Mouse (Mus musculus) limb, embryonic 11.5 days (tissue): ENCODE results near the gene Slc4a8. TPM values are rescaled to one million over a fixed set of nuclear protein-coding genes. Genes with fewer than 3 reads are reported as not detected.

Source experiments
- ATAC-seq: fragments of 200-750 bp; cut with Nextera tagmentation; 2 replicates; pipeline ENCODE4 v1.8.0; 2017; ENCODE audit warnings: low read depth; ENCODE audit not compliant: insufficient number of reproducible peaks, low FRiP score, low TSS enrichment
- DNase-seq: peaks from one replicate; pipeline ENCODE4 v3.0.0-alpha.2; 2015; ENCODE audit warnings: low spot score
- H3K27ac ChIP-seq: fragments of 300-500 bp; sonication (generic); replicated peaks from 2 replicates; pipeline ENCODE4 v1.5.1; 2014; ENCODE audit warnings: low read depth, mild to moderate bottlenecking, low read length
- H3K27me3 ChIP-seq: fragments of 300-500 bp; sonication (generic); 2 replicates; pipeline ENCODE4 v1.6.1; 2014; ENCODE audit warnings: mild to moderate bottlenecking, low read length, mixed read lengths; ENCODE audit not compliant: control insufficient read depth, insufficient read depth
- H3K36me3 ChIP-seq: fragments of 300-500 bp; sonication (generic); 2 replicates; pipeline ENCODE4 v1.6.1; 2014; ENCODE audit warnings: mild to moderate bottlenecking, low read length, moderate library complexity, mixed read lengths; ENCODE audit not compliant: control insufficient read depth, insufficient read depth
- H3K4me1 ChIP-seq: fragments of 300-500 bp; sonication (generic); 2 replicates; pipeline ENCODE4 v1.6.1; 2014; ENCODE audit warnings: low read length, mixed read lengths; ENCODE audit not compliant: control insufficient read depth, insufficient read depth
- H3K4me2 ChIP-seq: fragments of 300-500 bp; sonication (generic); 2 replicates; pipeline ENCODE4 v1.6.1; 2014; ENCODE audit warnings: low read depth, mild to moderate bottlenecking, moderate library complexity; ENCODE audit not compliant: severe bottlenecking
- H3K4me3 ChIP-seq: fragments of 300-500 bp; sonication (generic); 2 replicates; pipeline ENCODE4 v1.5.1; 2014; ENCODE audit warnings: low read depth, low read length
- H3K9ac ChIP-seq: fragments of 300-500 bp; sonication (generic); 2 replicates; pipeline ENCODE4 v1.6.1; 2014; ENCODE audit warnings: mild to moderate bottlenecking, low read length
- H3K9me3 ChIP-seq: fragments of 300-500 bp; sonication (generic); 2 replicates; pipeline ENCODE4 v1.6.1; 2016; ENCODE audit warnings: low read length; ENCODE audit not compliant: control insufficient read depth
- WGBS: fragments of 180-500 bp; shearing (Covaris S2); extraction: QIAGEN DNeasy Blood & Tissue Kit; methylation state at CpG from one replicate; pipeline ENCODE4 v1.1.7; 2014; 5-methylcytosine and 5-hydroxymethylcytosine counted together
- polyA plus RNA-seq: library from polyadenylated mRNA; unstranded; fragments of >200 nt; fragmentation: Nextera tagmentation; extraction: Ambion mirVana; gene quantifications from 2 replicates; pipeline ENCODE4 v1.2.1, GENCODE M21; 2014

Slc4a8 gene
- polyA plus RNA-seq, 1 experiment from 2014 or later, result 6.6 TPM

GRCm38 (mm10) chr15:100722026-100722425 is 39.5 kb upstream of the Slc4a8 start:
- Histone ChIP-seq H3K4me3 (no peak overlapping the region), H3K27me3 (no peaks in the 10 kb centered on the region), H3K4me2 (no peak overlapping the region), H3K4me1 (no peaks in the 10 kb centered on the region), H3K27ac (no peak overlapping the region), H3K9ac (no peak overlapping the region), H3K36me3 (no peaks in the 10 kb centered on the region), H3K9me3 (no peaks in the 10 kb centered on the region)
- no peak for ATAC-seq
- WGBS, result 78% methylated on average over 4 of the region's 4 CpGs
- DNase-seq, result no peak

GRCm38 (mm10) chr15:100722564-100722963 is 39.0 kb upstream of the Slc4a8 start:
- Histone ChIP-seq H3K9me3 (no peaks in the 10 kb centered on the region), H3K4me2 (no peak overlapping the region), H3K27me3 (peaks cover under 1% of the 10 kb centered on the region), H3K9ac (no peak overlapping the region), H3K36me3 (no peaks in the 10 kb centered on the region), H3K27ac (no peak overlapping the region), H3K4me3 (no peak overlapping the region), H3K4me1 (no peaks in the 10 kb centered on the region)
- 78% methylated on average over 6 of the region's 6 CpGs for WGBS
- ATAC-seq, result no peak
- DNase-seq, result no peak

- H3K36me3 ChIP-seq, result no peaks in the 10 kb centered on the region
- peaks cover 10% of the 10 kb centered on the region for H3K27me3 ChIP-seq
- DNase-seq (no peak), ATAC-seq (no peak)
- no peak overlapping the region for H3K4me2 ChIP-seq
- no peaks in the 10 kb centered on the region for H3K4me1 ChIP-seq
- 72% methylated on average over 14 of the region's 14 CpGs for whole genome bisulfite sequencing
- H3K9ac ChIP-seq, result no peak overlapping the region
- no peak overlapping the region for H3K4me3 ChIP-seq
- no peaks in the 10 kb centered on the region for H3K9me3 ChIP-seq
- H3K27ac ChIP-seq, result no peak overlapping the region
Observed at GRCm38 (mm10) chr15:100723505-100723904, 38.0 kb upstream of the Slc4a8 start.

- no peaks in the 10 kb centered on the region for H3K36me3 ChIP-seq
- 85% methylated on average over 11 of the region's 11 CpGs for WGBS
- no peak overlapping the region for H3K4me3 ChIP-seq
- peaks cover 35% of the 10 kb centered on the region for H3K27me3 ChIP-seq
- no peak overlapping the region for H3K9ac ChIP-seq
- DNase-seq (no peak), ATAC-seq (no peak)
- 0 out of 2 replicates have a peak, but pooled peaks cover 2% of the 10 kb centered on the region for H3K4me1 ChIP-seq
- H3K9me3 ChIP-seq, result no peaks in the 10 kb centered on the region
- H3K27ac ChIP-seq, result no peak overlapping the region
- H3K4me2 ChIP-seq, result no peak overlapping the region
Observed at GRCm38 (mm10) chr15:100726721-100727120, 34.8 kb upstream of the Slc4a8 start.

- no peak overlapping the region for H3K4me3 ChIP-seq
- H3K9me3 ChIP-seq, result no peaks in the 10 kb centered on the region
- no peaks in the 10 kb centered on the region for H3K36me3 ChIP-seq
- no peak overlapping the region for H3K9ac ChIP-seq
- H3K4me2 ChIP-seq, result no peak overlapping the region
- DNase-seq (no peak), ATAC-seq (no peak)
- peaks cover 38% of the 10 kb centered on the region for H3K27me3 ChIP-seq
- H3K27ac ChIP-seq, result no peak overlapping the region
- H3K4me1 ChIP-seq, result 0 out of 2 replicates have a peak, but pooled peaks cover 2% of the 10 kb centered on the region
- 83% methylated on average over 11 of the region's 11 CpGs for WGBS
Observed at GRCm38 (mm10) chr15:100727834-100728233, 33.7 kb upstream of the Slc4a8 start.

- DNase-seq (no peak), ATAC-seq (no peak)
- no peak overlapping the region for H3K27ac ChIP-seq
- H3K27me3 ChIP-seq, result peaks cover 38% of the 10 kb centered on the region
- H3K4me3 ChIP-seq, result peak overlapping the region; percentile 27
- 29% methylated on average over 9 of the region's 9 CpGs for WGBS
- H3K4me2 ChIP-seq, result peak overlapping the region; percentile 35
- H3K4me1 ChIP-seq, result 0 out of 2 replicates have a peak, but pooled peaks cover 2% of the 10 kb centered on the region
- H3K36me3 ChIP-seq, result no peaks in the 10 kb centered on the region
- H3K9me3 ChIP-seq, result no peaks in the 10 kb centered on the region
- H3K9ac ChIP-seq, result no peak overlapping the region
Observed at GRCm38 (mm10) chr15:100728586-100728985, 33.0 kb upstream of the Slc4a8 start.

- Histone ChIP-seq H3K9ac (no peak within 1 kb of the TSS), H3K4me2 (peak within 1 kb of the TSS; percentile 35), H3K4me1 (0 out of 2 replicates have a peak, but pooled peaks cover 2% of the 10 kb centered on the region), H3K4me3 (peak within 1 kb of the TSS; percentile 27), H3K9me3 (no peaks in the 10 kb centered on the region), H3K36me3 (no peaks in the 10 kb centered on the region), H3K27ac (no peak within 1 kb of the TSS), H3K27me3 (peaks cover 38% of the 10 kb centered on the region)
- DNase-seq, result peak; percentile 54
- WGBS, result 3% methylated on average over 54 of the region's 57 CpGs
- ATAC-seq, result no peak
Observed at GRCm38 (mm10) chr15:100729281-100729985, 32.1 kb upstream of the Slc4a8 start, which contains the start of gene Galnt6. Galnt6 (minus strand) TSS chr15:100729376.

- Histone ChIP-seq H3K27me3 (peaks cover 38% of the 10 kb centered on the region), H3K4me1 (0 out of 2 replicates have a peak, but pooled peaks cover 2% of the 10 kb centered on the region), H3K9ac (no peak overlapping the region), H3K9me3 (no peaks in the 10 kb centered on the region), H3K4me2 (no peak overlapping the region), H3K36me3 (no peaks in the 10 kb centered on the region), H3K27ac (no peak overlapping the region), H3K4me3 (no peak overlapping the region)
- WGBS, result 41% methylated on average over 9 of the region's 9 CpGs
- no peak for DNase-seq
- no peak for ATAC-seq
Observed at GRCm38 (mm10) chr15:100731081-100731480, 30.5 kb upstream of the Slc4a8 start.
